Mouse (Mus musculus) frontal cortex, postnatal 14 days (tissue): ENCODE data around the gene Zfp366.

Source experiments
- DNase-seq, 2 experiments: peaks; one replicate each; pipeline ENCODE4 v3.0.0; 2022; ENCODE audit warnings: low spot score in 2 of 2

The Zfp366 gene

DNA sequence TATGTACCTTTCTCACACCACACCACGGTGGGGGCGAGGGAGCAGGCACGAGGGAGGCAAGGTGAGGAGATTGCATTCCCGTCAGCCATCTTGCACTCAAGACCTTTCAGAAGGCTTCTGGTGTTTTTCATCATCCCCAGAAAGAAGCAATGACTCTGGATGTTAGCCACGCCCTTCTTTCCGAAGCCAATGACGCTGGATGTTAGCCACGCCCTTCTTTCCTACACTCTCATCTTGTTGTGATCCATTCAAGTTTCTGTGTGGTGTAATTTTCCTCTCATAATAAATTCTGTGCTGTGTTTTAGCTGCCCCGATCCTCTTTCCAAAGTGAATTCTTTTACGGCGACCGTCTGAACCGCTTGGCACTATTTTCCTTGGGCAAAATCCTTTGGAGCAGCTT, 109.6 kb downstream of the Zfp366 start:
- DNase-seq: no peak

DNA sequence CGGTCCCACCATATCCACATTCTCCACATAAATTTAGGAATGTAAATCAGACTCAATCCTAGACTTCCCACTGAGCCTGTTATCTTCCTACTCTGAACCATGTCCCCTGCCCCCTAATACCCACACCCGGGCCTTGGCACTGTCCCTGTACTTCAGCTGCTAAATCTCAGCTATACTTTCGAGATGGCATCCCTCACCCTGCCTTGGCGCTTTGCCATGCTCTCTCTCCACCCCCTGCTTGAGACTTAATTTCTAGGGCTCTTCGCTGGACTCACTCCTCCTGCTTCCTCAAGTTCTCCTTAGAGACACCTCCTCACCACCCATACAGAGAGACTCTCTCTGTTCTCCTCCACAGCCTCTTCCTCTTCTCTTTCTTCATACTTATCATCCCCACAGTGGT, 115.3 kb downstream of the Zfp366 start:
- DNase-seq: no peak
